Mouse (Mus musculus) cortical plate, adult 2 months (tissue): Measurements from ENCODE around the gene Pdha1. TPM values are rescaled to one million over a fixed set of nuclear protein-coding genes. Genes with fewer than 3 reads are reported as not detected.

ENCODE experiments used
- H3K27ac ChIP-seq: fragments of 200-500 bp; 2 replicates; pipeline ENCODE4 v1.5.1; 2012; ENCODE audit warnings: low read length, control low read depth, inconsistent platforms; ENCODE audit not compliant: insufficient read depth
- H3K4me1 ChIP-seq: fragments of 200-500 bp; 2 replicates; pipeline ENCODE4 v1.6.1; 2011; ENCODE audit warnings: low read length; ENCODE audit not compliant: control insufficient read depth, insufficient read depth
- H3K4me3 ChIP-seq: fragments of 200-500 bp; 2 replicates; pipeline ENCODE4 v1.5.1; 2011; ENCODE audit warnings: mild to moderate bottlenecking, low read length, control low read depth; ENCODE audit not compliant: insufficient read depth
- CTCF ChIP-seq: fragments of 200-500 bp; IDR thresholded peaks from 2 replicates; pipeline ENCODE4 v1.5.1; 2011; ENCODE audit warnings: mild to moderate bottlenecking, control low read depth, low read length; ENCODE audit not compliant: insufficient read depth; ENCODE audit errors: extremely low read depth
- POLR2A ChIP-seq: fragments of 200-500 bp; IDR thresholded peaks from 2 replicates; pipeline ENCODE4 v1.6.1; 2011; ENCODE audit warnings: mild to moderate bottlenecking, low read length, control low read depth; ENCODE audit not compliant: insufficient read depth; ENCODE audit errors: extremely low read depth
- polyA plus RNA-seq: library from polyadenylated mRNA; depleted of rRNA; stranded (reverse); fragments of >200 nt; gene quantifications from 2 replicates; pipeline ENCODE4 v1.2.3, GENCODE M21; 2012; rRNA removed

Gene Pdha1
- polyA plus RNA-seq, result 150 and 156 TPM in 2 replicates

- TF ChIP-seq CTCF (no peak), POLR2A (peak; percentile 60; the same call in 1 of the 2 replicates)
- peak within 1 kb of the TSS; percentile 59 for H3K4me3 ChIP-seq
- peak within 1 kb of the TSS; percentile 97 for H3K27ac ChIP-seq
- H3K4me1 ChIP-seq, result peaks cover 2% of the 10 kb centered on the region; the same call in 1 of the 2 replicates
These were observed at the start of gene Pdha1 for GRCm38 (mm10) chrX:160137861-160138717. TSS of gene Pdha1 (minus strand) at chrX:160138413.

GRCm38 (mm10) chrX:160179032-160179431 lies 40.8 kb upstream of the Pdha1 start:
- Histone ChIP-seq H3K27ac (no peak overlapping the region), H3K4me3 (no peak overlapping the region), H3K4me1 (no peaks in the 10 kb centered on the region)
- TF ChIP-seq POLR2A (no peak), CTCF (peak; percentile 43)

GRCm38 (mm10) chrX:160170150-160170549 lies 31.9 kb upstream of the Pdha1 start:
- no peak overlapping the region for H3K27ac ChIP-seq
- H3K4me1 ChIP-seq, result no peaks in the 10 kb centered on the region
- TF ChIP-seq CTCF (peak; percentile 51), POLR2A (no peak)
- no peak overlapping the region for H3K4me3 ChIP-seq

GRCm38 (mm10) chrX:160166246-160166985 lies 28.2 kb upstream of the Pdha1 start:
- Histone ChIP-seq H3K27ac (no peak overlapping the region), H3K4me1 (no peaks in the 10 kb centered on the region), H3K4me3 (no peak overlapping the region)
- no peak for TF ChIP-seq POLR2A
- no peak for TF ChIP-seq CTCF

GRCm38 (mm10) chrX:160164259-160164658 lies 26.0 kb upstream of the Pdha1 start:
- no peak overlapping the region for H3K4me3 ChIP-seq
- H3K4me1 ChIP-seq, result no peaks in the 10 kb centered on the region
- H3K27ac ChIP-seq, result no peak overlapping the region
- no peak for TF ChIP-seq POLR2A
- TF ChIP-seq CTCF, result no peak

- TF ChIP-seq POLR2A (no peak), CTCF (peak; percentile 37; the same call in 1 of the 2 replicates)
- no peak overlapping the region for H3K4me3 ChIP-seq
- H3K4me1 ChIP-seq, result no peaks in the 10 kb centered on the region
- H3K27ac ChIP-seq, result no peak overlapping the region
These were observed 15.1 kb upstream of the Pdha1 start for GRCm38 (mm10) chrX:160153147-160153815.

- Histone ChIP-seq H3K4me3 (no peak overlapping the region), H3K4me1 (no peaks in the 10 kb centered on the region), H3K27ac (no peak overlapping the region)
- no peak for TF ChIP-seq POLR2A
- TF ChIP-seq CTCF, result no peak
These were observed 10.6 kb upstream of the Pdha1 start for GRCm38 (mm10) chrX:160148859-160149258.

GRCm38 (mm10) chrX:160147406-160147805 lies 9.2 kb upstream of the Pdha1 start:
- H3K27ac ChIP-seq, result no peak overlapping the region
- no peak for TF ChIP-seq CTCF
- TF ChIP-seq POLR2A, result no peak
- H3K4me3 ChIP-seq, result no peak overlapping the region
- no peaks in the 10 kb centered on the region for H3K4me1 ChIP-seq

- no peak for TF ChIP-seq CTCF
- no peak for TF ChIP-seq POLR2A
- Histone ChIP-seq H3K4me1 (no peaks in the 10 kb centered on the region), H3K27ac (no peak overlapping the region), H3K4me3 (no peak overlapping the region)
These were observed 8.6 kb upstream of the Pdha1 start for GRCm38 (mm10) chrX:160146806-160147205.
